Mouse (Mus musculus) forebrain, embryonic 12.5 days (tissue): Measurements from ENCODE around the gene Fam155a. TPM values are rescaled to one million over a fixed set of nuclear protein-coding genes. Genes with fewer than 3 reads are reported as not detected.
A peak's percentile ranks its signal among the peaks of the same experiment; 100 is the strongest.
"Not testable (repeated sequence)": the region's sequence is repeated elsewhere in the genome, so short reads cannot be mapped to it uniquely, and the experiment has no call there.

Experiments
- ATAC-seq: fragments of 200-750 bp; cut with Nextera tagmentation; 2 replicates; pipeline ENCODE4 v1.8.0; 2017; ENCODE audit warnings: moderate TSS enrichment; ENCODE audit not compliant: low FRiP score
- H3K27ac ChIP-seq: fragments of 300-500 bp; sonication (generic); 2 replicates; pipeline ENCODE4 v1.5.1; 2016; ENCODE audit warnings: mild to moderate bottlenecking
- H3K27me3 ChIP-seq: fragments of 300-500 bp; sonication (generic); 2 replicates; pipeline ENCODE4 v1.6.1; 2016; ENCODE audit warnings: mild to moderate bottlenecking
- H3K36me3 ChIP-seq: fragments of 300-500 bp; sonication (generic); replicated peaks from 2 replicates; pipeline ENCODE4 v1.6.1; 2016; ENCODE audit warnings: mild to moderate bottlenecking
- H3K4me1 ChIP-seq: fragments of 300-500 bp; sonication (generic); 2 replicates; pipeline ENCODE4 v1.6.1; 2016
- H3K4me2 ChIP-seq: fragments of 300-500 bp; sonication (generic); 2 replicates; pipeline ENCODE4 v1.6.1; 2016; ENCODE audit warnings: mild to moderate bottlenecking, moderate library complexity
- H3K4me3 ChIP-seq: fragments of 300-500 bp; sonication (generic); replicated peaks from 2 replicates; pipeline ENCODE4 v1.5.1; 2016; ENCODE audit warnings: mild to moderate bottlenecking
- H3K9ac ChIP-seq: fragments of 300-500 bp; sonication (generic); 2 replicates; pipeline ENCODE4 v1.6.1; 2016; ENCODE audit warnings: mild to moderate bottlenecking
- H3K9me3 ChIP-seq: fragments of 300-500 bp; sonication (generic); 2 replicates; pipeline ENCODE4 v1.6.1; 2016
- WGBS: fragments of 180-500 bp; shearing (Covaris S2); methylation state at CpG from one replicate; pipeline ENCODE4 v1.1.7; 2016; 5-methylcytosine and 5-hydroxymethylcytosine counted together
- polyA plus RNA-seq: library from polyadenylated mRNA; unstranded; fragments of >200 nt; fragmentation: Nextera tagmentation; extraction: Ambion mirVana; gene quantifications from 2 replicates; pipeline ENCODE4 v1.2.1, GENCODE M21; 2016

Fam155a gene
- polyA plus RNA-seq, 1 experiment from 2014 or later = 5.2 TPM

DNA sequence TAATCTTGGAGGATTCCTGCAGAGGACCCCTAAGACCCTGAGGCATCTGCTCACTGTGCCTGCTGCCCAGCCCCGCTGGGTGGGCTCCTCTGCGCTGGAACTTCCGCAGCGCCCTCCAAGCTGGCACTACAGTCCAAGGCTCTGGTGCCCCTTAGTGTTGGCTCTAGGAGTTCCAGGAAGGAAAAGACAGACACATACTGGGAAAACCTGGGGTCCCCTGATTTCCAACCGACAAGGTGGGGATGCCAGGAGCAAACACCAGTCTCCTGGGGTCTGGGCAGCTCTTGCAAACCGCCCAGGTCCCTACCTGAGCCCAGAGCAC is 1.5 kb upstream of the Fam155a start:
- Histone ChIP-seq H3K4me1 (peaks cover 15% of the 10 kb centered on the region), H3K4me3 (peak overlapping the region; percentile 69), H3K27ac (no peak overlapping the region), H3K9ac (no peak overlapping the region), H3K36me3 (no peaks in the 10 kb centered on the region), H3K9me3 (no peaks in the 10 kb centered on the region), H3K4me2 (peak overlapping the region; percentile 93), H3K27me3 (peaks cover 44% of the 10 kb centered on the region)
- ATAC-seq = peak; percentile 63
- 3% methylated on average over 6 of the region's 6 CpGs for WGBS

DNA sequence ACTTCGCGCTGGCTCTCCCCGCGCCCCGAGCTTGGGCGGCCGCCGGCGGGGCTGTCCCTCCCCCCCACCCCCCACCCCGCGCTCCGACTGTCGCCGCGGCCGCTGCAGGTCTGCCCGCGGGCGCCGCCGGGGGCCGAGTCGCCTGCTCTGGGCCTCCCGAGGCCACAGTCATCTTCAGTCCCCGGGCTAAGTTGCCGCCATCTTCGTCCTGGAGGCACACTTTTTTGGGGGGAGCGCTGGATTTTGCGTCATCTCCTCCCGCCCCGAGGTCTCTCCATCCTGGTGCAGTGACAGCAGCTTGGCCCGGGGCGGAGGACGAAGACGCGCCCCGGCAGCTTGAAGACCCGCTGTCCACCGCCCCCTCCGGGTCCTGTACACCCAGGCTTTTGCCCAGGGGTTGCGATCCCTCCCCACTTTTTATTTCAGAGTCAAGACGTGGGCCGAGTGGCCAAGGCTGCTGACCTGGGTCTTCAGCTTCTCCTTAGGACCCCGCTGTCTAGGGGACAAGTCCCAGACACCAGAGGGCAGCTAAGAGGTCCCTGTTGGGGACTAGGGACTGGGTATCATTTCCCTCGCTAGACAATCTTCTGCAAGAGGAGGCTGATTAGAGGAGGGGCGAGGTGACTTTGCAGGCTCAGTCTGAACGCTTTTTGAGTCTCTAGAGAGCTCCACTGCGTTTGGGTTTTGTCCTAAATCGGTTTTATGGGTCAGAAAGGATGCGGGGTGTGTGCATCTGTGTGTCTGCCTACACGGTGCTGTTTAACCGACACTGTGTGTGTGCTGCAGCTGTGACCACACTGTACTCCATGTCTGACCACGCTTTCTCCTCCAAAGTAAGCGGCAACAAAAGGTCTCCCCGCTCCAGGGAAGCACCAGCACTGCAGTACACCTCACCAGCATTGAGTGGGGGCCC is 901 bp upstream of the Fam155a start:
- ATAC-seq = peak; percentile 62
- Histone ChIP-seq H3K36me3 (no peaks in the 10 kb centered on the region), H3K9ac (peak overlapping the region; percentile 74), H3K4me1 (peaks cover 15% of the 10 kb centered on the region), H3K9me3 (no peaks in the 10 kb centered on the region), H3K27me3 (peaks cover 44% of the 10 kb centered on the region), H3K27ac (peak overlapping the region; percentile 85), H3K4me3 (peak overlapping the region; percentile 69), H3K4me2 (peak overlapping the region; percentile 93)
- 1% methylated on average over 51 of the region's 55 CpGs for WGBS

DNA sequence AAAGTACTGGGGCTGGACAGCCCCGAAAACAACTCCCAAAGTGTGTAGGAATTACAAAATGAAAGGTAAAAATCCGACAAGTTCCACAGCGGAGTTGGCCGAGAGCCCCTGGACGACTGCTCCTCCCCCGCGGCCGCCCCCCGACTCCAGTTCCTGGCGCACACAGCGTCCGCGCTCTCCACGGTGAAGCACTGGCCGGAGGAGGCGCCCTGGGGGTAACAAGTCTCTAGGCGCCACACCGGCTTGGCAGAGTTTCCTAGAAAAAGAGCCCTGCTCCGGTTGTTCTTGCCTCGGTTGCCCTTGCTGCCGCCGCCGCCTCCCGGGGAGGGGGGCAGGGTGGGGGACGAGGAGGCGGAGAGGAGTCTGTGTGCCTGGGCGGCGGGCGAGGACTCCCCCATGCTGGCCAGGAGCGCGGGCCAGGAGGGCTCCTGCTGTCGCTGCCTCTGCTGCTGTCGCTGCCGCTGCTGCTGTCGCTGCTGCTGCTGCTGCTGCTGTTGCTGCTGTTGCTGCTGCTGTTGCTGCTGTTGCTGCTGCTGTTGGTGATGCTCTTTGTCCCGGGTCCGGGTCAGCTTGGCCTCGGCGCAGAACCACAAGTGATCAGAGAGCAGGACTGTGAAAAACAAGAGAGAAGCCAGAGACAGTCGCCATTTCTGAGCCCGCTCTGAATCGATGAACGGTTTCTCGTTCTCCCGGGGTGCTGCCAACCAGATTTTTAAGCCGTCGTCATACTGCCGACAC is 531 bp downstream of the Fam155a start:
- Histone ChIP-seq H3K4me2 (peak overlapping the region; percentile 93), H3K27me3 (peaks cover 44% of the 10 kb centered on the region), H3K9ac (peak overlapping the region; percentile 74), H3K27ac (peak overlapping the region; percentile 85), H3K4me3 (peak overlapping the region; percentile 69), H3K9me3 (no peaks in the 10 kb centered on the region), H3K4me1 (peaks cover 15% of the 10 kb centered on the region), H3K36me3 (no peaks in the 10 kb centered on the region)
- WGBS = under 1% methylated on average over 48 of the region's 48 CpGs
- peak; percentile 63 for ATAC-seq

DNA sequence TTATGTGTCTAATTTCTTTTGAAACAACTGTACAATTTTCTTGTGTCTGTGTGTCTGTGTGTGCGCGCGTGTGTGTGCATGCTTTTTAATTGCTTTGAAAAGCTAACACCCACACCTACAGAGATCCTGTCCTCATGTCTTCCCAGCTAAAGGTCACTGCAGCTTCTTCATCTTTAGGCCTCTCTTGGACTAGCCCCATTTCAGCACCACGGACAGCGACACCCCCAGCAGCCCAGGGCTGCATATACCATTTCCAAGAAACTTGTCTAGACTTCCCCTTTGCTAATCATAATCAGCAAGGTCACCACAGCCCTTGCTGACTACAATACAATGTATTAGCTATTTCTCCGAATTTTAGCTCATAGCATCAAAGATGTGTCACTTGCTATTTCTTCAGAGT is 1.9 kb downstream of the Fam155a start:
- 33% methylated on average over 6 of the region's 6 CpGs for WGBS
- no peak overlapping the region for H3K9ac ChIP-seq
- peak overlapping the region; percentile 69; the same call in 1 of the 2 replicates for H3K4me3 ChIP-seq
- H3K36me3 ChIP-seq = no peaks in the 10 kb centered on the region
- H3K27ac ChIP-seq = no peak overlapping the region
- H3K9me3 ChIP-seq = no peaks in the 10 kb centered on the region
- no peak for ATAC-seq
- H3K27me3 ChIP-seq = peaks cover 39% of the 10 kb centered on the region
- peak overlapping the region; percentile 93 for H3K4me2 ChIP-seq
- peaks cover 15% of the 10 kb centered on the region for H3K4me1 ChIP-seq

DNA sequence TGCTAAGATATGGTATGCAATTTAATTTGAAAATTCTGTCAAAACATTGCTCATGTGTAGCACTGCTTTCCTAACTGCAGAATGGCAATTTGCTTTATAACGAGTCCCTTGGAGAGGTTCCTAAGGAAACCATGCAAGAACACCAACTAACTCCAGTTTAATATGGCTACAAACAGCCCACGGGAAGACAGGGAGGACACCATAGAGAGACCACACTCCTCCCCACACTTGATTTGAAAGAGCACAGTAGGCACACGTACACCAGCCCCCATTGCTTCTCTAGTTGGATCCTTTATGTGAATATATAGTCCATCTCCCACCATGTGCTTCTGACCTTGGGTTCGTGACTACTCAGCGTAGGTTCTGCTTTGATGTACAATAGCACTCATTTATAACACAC is 35.8 kb downstream of the Fam155a start:
- Histone ChIP-seq H3K36me3 (no peaks in the 10 kb centered on the region), H3K4me1 (peaks cover 5% of the 10 kb centered on the region; the same call in 1 of the 2 replicates), H3K4me3 (no peak overlapping the region), H3K9ac (no peak overlapping the region), H3K4me2 (no peak overlapping the region), H3K27ac (no peak overlapping the region), H3K9me3 (no peaks in the 10 kb centered on the region), H3K27me3 (no peaks in the 10 kb centered on the region)
- 70% methylated on average over 5 of the region's 5 CpGs for WGBS
- no peak for ATAC-seq

DNA sequence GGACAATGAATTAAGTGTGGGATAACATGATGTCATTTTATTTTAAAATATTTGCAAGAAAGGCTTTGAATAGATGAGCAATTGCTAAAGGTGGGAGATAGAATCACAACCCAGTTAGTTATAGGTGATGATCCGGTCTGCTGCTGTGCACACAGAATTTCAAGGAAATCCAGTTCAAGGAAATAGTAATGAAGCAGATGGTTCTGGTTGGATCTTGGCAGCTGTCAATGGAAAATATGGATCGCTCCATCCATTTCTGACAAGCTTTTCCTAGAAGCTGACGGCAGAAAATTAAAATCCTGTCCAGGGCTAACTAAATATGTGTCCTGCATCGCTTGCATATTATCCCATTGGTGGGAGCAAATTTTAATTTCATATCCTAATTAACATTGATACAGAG is 61.2 kb downstream of the Fam155a start:
- no peak overlapping the region for H3K9ac ChIP-seq
- WGBS = 88% methylated on average over 4 of the region's 4 CpGs
- H3K9me3 ChIP-seq = no peaks in the 10 kb centered on the region
- H3K27ac ChIP-seq = no peak overlapping the region
- no peak overlapping the region for H3K4me3 ChIP-seq
- H3K4me1 ChIP-seq = no peaks in the 10 kb centered on the region
- H3K4me2 ChIP-seq = no peak overlapping the region
- H3K27me3 ChIP-seq = no peaks in the 10 kb centered on the region
- no peaks in the 10 kb centered on the region for H3K36me3 ChIP-seq
- ATAC-seq = no peak

DNA sequence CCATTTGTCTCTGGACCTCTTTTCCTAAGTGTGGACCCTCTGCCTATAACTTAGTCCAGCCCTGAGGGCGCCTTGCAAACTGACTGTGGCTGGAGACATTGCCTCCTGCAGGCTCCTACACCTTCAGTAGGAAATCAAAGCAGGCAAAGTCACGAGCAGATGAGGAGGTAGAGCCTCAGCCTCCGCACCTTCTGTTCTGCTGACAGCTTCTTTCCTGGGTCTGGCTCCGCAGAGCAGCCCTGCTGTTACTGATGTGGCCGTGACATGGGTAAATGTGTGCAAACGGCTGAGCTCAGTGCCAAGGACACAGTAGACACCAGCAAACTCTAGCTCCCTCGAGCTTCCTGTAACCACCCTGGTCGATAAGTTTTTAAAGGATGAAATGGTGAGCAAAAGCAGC is 63.5 kb downstream of the Fam155a start:
- Histone ChIP-seq H3K27ac (no peak overlapping the region), H3K9me3 (no peaks in the 10 kb centered on the region), H3K9ac (no peak overlapping the region), H3K4me3 (no peak overlapping the region), H3K27me3 (no peaks in the 10 kb centered on the region), H3K4me1 (no peaks in the 10 kb centered on the region), H3K4me2 (no peak overlapping the region), H3K36me3 (no peaks in the 10 kb centered on the region)
- 79% methylated on average over 8 of the region's 8 CpGs for WGBS
- no peak for ATAC-seq

DNA sequence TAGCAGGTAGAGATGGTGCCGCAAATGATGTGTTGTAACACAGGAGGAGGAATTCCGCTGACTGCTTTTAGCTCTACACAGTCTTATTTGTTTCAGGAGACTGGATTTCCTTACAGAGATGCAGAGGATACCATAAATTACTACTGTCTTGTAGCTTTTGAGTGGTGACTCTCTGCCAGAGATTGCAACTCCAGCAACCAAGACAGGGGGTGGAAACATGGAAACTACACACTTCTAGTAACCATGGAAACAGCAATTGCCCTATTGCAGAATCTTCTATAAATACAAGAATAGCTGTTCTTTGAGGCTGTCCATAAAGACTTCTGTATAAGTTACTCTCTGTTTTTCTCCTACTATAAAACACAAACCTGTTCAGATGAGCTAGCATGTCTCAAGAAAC is 76.2 kb downstream of the Fam155a start:
- H3K4me3 ChIP-seq = no peak overlapping the region
- no peaks in the 10 kb centered on the region for H3K4me1 ChIP-seq
- H3K27ac ChIP-seq = no peak overlapping the region
- no peaks in the 10 kb centered on the region for H3K9me3 ChIP-seq
- no peak overlapping the region for H3K4me2 ChIP-seq
- H3K27me3 ChIP-seq = no peaks in the 10 kb centered on the region
- WGBS = 98% methylated on average over 2 of the region's 2 CpGs
- no peak overlapping the region for H3K9ac ChIP-seq
- no peak for ATAC-seq
- no peaks in the 10 kb centered on the region for H3K36me3 ChIP-seq

DNA sequence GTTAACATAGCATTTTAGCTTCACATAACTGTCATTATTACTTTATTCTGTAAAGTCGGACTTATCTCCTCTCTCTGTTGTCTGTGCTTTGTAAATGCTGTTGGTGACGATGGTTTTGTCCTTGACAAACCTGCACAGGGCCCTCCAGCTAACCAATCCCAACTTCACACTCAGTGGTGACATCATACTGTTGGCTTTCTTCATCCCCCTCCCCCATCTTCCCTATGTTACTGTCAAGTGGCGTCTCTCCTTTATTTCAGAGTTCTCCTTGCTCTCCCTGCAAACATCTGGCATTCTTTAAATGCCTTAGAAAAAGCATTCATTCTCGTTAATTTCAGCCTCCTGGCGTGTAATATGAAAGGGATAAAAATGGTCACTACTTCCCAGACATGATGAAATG is 78.6 kb downstream of the Fam155a start:
- H3K4me1 ChIP-seq = no peaks in the 10 kb centered on the region
- H3K27ac ChIP-seq = no peak overlapping the region
- no peak overlapping the region for H3K4me2 ChIP-seq
- no peak for ATAC-seq
- no peaks in the 10 kb centered on the region for H3K36me3 ChIP-seq
- 48% methylated on average over 5 of the region's 5 CpGs for WGBS
- no peaks in the 10 kb centered on the region for H3K9me3 ChIP-seq
- H3K9ac ChIP-seq = no peak overlapping the region
- H3K4me3 ChIP-seq = no peak overlapping the region
- no peaks in the 10 kb centered on the region for H3K27me3 ChIP-seq

DNA sequence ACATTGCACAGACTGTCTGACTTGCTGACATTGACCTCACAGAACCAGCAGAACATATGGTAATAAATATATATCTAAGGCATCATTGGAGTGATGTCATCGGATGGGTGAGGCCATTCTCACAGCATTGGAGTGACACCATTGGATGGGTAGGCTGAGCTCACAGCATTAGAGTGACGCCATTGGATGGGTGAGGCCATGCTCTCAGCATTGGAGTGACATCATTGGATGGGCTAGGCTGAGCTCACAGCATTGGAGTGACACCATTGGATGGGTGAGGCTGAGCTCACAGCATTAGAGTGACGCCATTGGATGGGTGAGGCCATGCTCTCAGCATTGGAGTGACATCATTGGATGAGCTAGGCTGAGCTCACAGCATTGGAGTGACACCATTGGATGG is 110.9 kb downstream of the Fam155a start:
- H3K36me3 ChIP-seq, ATAC-seq, H3K27me3 ChIP-seq, H3K4me3 ChIP-seq, H3K27ac ChIP-seq, H3K4me1 ChIP-seq, H3K9me3 ChIP-seq, H3K4me2 ChIP-seq, H3K9ac ChIP-seq: not testable (repeated sequence)
- 91% methylated on average over 3 of the region's 3 CpGs for WGBS

DNA sequence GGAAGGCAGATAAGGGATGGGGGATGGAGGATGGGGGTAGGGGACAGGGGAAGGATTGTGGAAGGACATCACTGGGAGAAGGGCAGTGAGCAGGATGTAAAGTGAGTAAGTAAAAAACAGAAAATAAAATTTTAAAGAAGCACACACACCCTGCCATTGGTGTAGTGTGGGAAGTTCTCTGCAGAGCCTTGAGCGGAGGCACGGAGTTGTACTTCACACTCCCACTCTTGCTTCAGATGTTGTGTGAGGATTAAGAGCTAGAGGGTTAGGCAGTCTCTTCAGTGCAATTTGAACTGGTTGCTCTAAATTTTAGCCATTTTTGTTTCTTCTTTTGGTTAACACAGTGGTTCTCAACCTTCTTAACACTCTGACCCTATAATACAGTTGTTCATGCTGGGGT is 114.1 kb downstream of the Fam155a start:
- no peaks in the 10 kb centered on the region for H3K9me3 ChIP-seq
- WGBS = 96% methylated on average over 2 of the region's 2 CpGs
- no peaks in the 10 kb centered on the region for H3K27me3 ChIP-seq
- H3K4me2 ChIP-seq = no peak overlapping the region
- no peak overlapping the region for H3K4me3 ChIP-seq
- no peak overlapping the region for H3K9ac ChIP-seq
- ATAC-seq = no peak
- H3K36me3 ChIP-seq = no peaks in the 10 kb centered on the region
- H3K27ac ChIP-seq = no peak overlapping the region
- H3K4me1 ChIP-seq = no peaks in the 10 kb centered on the region

DNA sequence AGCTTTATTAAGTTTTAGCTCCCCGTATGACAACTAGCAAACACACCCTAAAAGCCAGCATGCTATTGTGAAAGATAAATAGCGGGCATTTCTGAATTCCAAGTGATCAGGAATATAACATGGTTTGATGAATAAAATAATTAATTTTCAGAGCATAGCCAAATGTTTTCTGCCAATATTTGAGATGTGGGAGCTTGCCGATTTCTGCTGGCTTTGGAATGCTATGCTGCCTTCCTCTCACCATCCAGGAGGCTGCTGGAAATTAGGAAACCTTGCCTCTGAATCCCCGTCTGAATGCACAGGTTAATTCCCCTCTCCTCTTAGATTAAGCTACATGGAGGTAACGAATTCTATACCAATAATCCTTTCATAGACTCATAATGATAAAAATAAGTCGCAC is 116.1 kb downstream of the Fam155a start:
- Histone ChIP-seq H3K27me3 (no peaks in the 10 kb centered on the region), H3K4me2 (no peak overlapping the region), H3K9me3 (no peaks in the 10 kb centered on the region), H3K36me3 (no peaks in the 10 kb centered on the region), H3K27ac (no peak overlapping the region), H3K9ac (no peak overlapping the region), H3K4me1 (no peaks in the 10 kb centered on the region), H3K4me3 (no peak overlapping the region)
- WGBS = 86% methylated on average over 6 of the region's 6 CpGs
- no peak for ATAC-seq

DNA sequence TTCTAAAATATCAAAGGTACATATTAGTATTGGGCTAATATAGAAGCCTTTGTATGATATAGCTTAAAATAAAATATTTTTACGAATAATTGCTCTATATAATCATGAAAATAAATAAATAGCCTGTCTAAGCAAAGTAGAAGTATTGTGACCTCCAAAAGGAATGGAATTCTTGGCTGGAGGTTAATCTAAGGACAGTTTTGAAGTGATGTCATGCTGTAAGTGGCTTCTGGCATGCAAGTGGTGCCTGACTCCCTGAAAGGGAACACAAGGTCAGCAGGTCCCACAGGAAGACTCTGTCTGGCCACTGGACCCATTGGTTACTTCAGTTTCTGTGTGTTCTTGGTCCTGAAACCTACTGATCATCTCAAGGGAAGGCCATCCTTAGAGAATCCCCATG is 117.3 kb downstream of the Fam155a start:
- 41% methylated on average over 1 of the region's 1 CpGs for WGBS
- Histone ChIP-seq H3K36me3 (no peaks in the 10 kb centered on the region), H3K4me2 (no peak overlapping the region), H3K27me3 (no peaks in the 10 kb centered on the region), H3K4me3 (no peak overlapping the region), H3K27ac (no peak overlapping the region), H3K9ac (no peak overlapping the region), H3K9me3 (no peaks in the 10 kb centered on the region), H3K4me1 (no peaks in the 10 kb centered on the region)
- ATAC-seq = no peak
